17 mouse cellular contexts compared by ENCODE assay signal in the genomic region with DNA sequence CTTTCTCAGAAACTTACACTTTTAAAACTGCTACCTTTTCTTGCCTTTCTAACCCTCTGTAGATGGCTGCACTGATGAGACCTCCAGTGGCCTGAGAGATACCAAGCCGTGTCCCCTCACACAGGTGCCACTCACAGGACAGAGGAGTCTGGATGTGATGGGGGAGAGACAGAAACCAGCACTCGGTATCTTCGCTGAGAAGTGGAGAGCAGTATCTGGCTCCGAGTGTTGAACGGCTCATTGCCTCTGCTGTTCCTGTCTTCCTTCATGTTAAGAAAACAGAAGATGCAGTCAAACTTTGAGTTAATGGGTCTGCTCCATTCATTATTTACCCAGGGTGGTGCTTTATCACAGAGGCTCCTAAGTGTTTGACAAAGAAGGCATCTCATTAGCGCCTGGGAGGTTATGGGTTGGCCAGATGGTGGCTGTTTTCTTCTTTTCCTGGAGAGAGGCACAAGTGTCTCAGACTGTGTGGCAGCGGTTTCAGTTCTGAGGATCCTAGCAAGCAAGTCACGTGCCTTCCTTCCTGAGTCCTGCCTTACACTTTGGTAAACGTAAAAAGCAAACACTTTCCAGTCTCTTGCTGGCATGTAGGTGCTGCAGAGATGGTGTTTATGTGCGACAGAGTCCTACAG.
DNase-seq lines count a peak whose midpoint lies in the region; ATAC-seq lines count a peak whose summit lies in the region.
"Had no signal": no experiment of that assay in that cellular context is flagged by ENCODE, and none has a peak within 500 bp of the region (broad histone marks: within the 10 kb centered on the region; RNA-seq: fewer than 3 reads in every experiment).

No protein-coding gene starts in this region.

- 23% methylated on average over 10 of the region's 10 CpGs for WGBS in kidney, embryonic 14.5 days

- no peak overlapping the region for H3K27ac ChIP-seq in kidney, embryonic 14.5 days (ENCODE audit: low read depth, low read length)
- H3K27ac ChIP-seq: embryonic facial prominence, embryonic 12.5 days; limb, embryonic 12.5 days; liver, embryonic 13.5 days had no signal

- no peaks in the 10 kb centered on the region for H3K27me3 ChIP-seq in kidney, embryonic 14.5 days (ENCODE audit: control insufficient read depth, insufficient read depth, low read length)
- H3K27me3 ChIP-seq: embryonic facial prominence, embryonic 12.5 days; heart, embryonic 12.5 days; limb, embryonic 12.5 days; liver, embryonic 13.5 days; megakaryocyte, embryonic 14.5 days had no signal

- H3K9ac ChIP-seq in kidney, embryonic 14.5 days (ENCODE audit: low read depth, low read length), result no peak overlapping the region
- H3K9ac ChIP-seq: embryonic facial prominence, embryonic 12.5 days; heart, embryonic 12.5 days; limb, embryonic 12.5 days; liver, embryonic 13.5 days had no signal

- DNase-seq in kidney, postnatal 10 days, result no peak
- peak; percentile 25 for DNase-seq in Muller cell, postnatal 12 days (ENCODE audit: inconsistent ontology term)
- peak; percentile 36 for DNase-seq in embryo, embryonic 10.5 days (ENCODE audit: low spot score)
- DNase-seq in left cerebral cortex, postnatal 4 days, result no peak
- no peak for DNase-seq in thymus, postnatal 10 days (ENCODE audit: low spot score in 2 of 2)
- DNase-seq in thymus, adult 18-20 months, result no peak
- DNase-seq: cerebellum, postnatal 14 days; heart, postnatal 36 days; kidney, adult 8-10 months; liver, embryonic 13.5 days had no signal

- no peaks in the 10 kb centered on the region for H3K4me1 ChIP-seq in kidney, embryonic 14.5 days (ENCODE audit: control insufficient read depth, insufficient read depth, low read length)
- H3K4me1 ChIP-seq: embryonic facial prominence, embryonic 12.5 days; heart, embryonic 12.5 days; limb, embryonic 12.5 days; liver, embryonic 13.5 days; megakaryocyte, embryonic 14.5 days had no signal

- intact Hi-C loops in left cerebral cortex, postnatal 4 days (cut with DNase I), result no loop called here

- no peaks in the 10 kb centered on the region for H3K36me3 ChIP-seq in kidney, embryonic 14.5 days (ENCODE audit: control insufficient read depth, insufficient read depth, low read length)
- H3K36me3 ChIP-seq: embryonic facial prominence, embryonic 12.5 days; heart, embryonic 12.5 days; limb, embryonic 12.5 days; liver, embryonic 13.5 days had no signal

- no peak overlapping the region for H3K4me3 ChIP-seq in kidney, embryonic 14.5 days (ENCODE audit: low read length)
- H3K4me3 ChIP-seq: embryonic facial prominence, embryonic 12.5 days; heart, embryonic 12.5 days; limb, embryonic 12.5 days; liver, embryonic 13.5 days had no signal

- H3K4me2 ChIP-seq in kidney, embryonic 14.5 days (replicated peaks; ENCODE audit: low read depth, low read length), result no peak overlapping the region
- H3K4me2 ChIP-seq: embryonic facial prominence, embryonic 12.5 days; heart, embryonic 12.5 days; limb, embryonic 12.5 days; liver, embryonic 13.5 days had no signal

- ATAC-seq in kidney, embryonic 14.5 days (ENCODE audit: low FRiP score, low TSS enrichment), result peak; percentile 83
- peak; percentile 32 to 62; a peak in 2 of 4 replicates for ATAC-seq in hematopoietic stem cell, adult 5-6 weeks (replicated peaks in 1 of 2; ENCODE audit: insufficient read depth in 1 of 2, low FRiP score in 2 of 2, low TSS enrichment in 1 of 2, low read depth in 1 of 2, poor library complexity in 2 of 2, severe bottlenecking in 2 of 2)
- ATAC-seq: Patski had no signal

- no peaks in the 10 kb centered on the region for H3K9me3 ChIP-seq in kidney, embryonic 14.5 days (ENCODE audit: control insufficient read depth, low read length)
- H3K9me3 ChIP-seq: embryonic facial prominence, embryonic 12.5 days; heart, embryonic 12.5 days; limb, embryonic 12.5 days; liver, embryonic 13.5 days had no signal

Comparison
In these comparisons a context has a peak if more than half of its experiments do, and no peak if none do; other contexts are left out.
1. DNase-seq: peak in Muller cell, postnatal 12 days (single experiment) and embryo, embryonic 10.5 days (single experiment); none in kidney, postnatal 10 days (single experiment), left cerebral cortex, postnatal 4 days (single experiment), thymus, postnatal 10 days (0 of 2) and thymus, adult 18-20 months (0 of 2).